Mouse (Mus musculus) layer of hippocampus, adult 9-10 months (tissue): ENCODE results near the gene Thsd4.
"Not testable (repeated sequence)": the region's sequence is repeated elsewhere in the genome, so short reads cannot be mapped to it uniquely, and the experiment has no call there.

Experiments
- DNase-seq: peaks from one replicate; pipeline ENCODE4 v3.0.0; 2022; ENCODE audit warnings: low spot score

Thsd4 gene

GRCm38 (mm10) chr9:60307469-60307868, 214.4 kb downstream of the Thsd4 start:
- no peak for DNase-seq

GRCm38 (mm10) chr9:60306241-60306640, 215.6 kb downstream of the Thsd4 start:
- no peak for DNase-seq

GRCm38 (mm10) chr9:60305204-60305840, 216.5 kb downstream of the Thsd4 start:
- no peak for DNase-seq

- DNase-seq = no peak
Observed at GRCm38 (mm10) chr9:60296276-60296675, 225.6 kb downstream of the Thsd4 start.

GRCm38 (mm10) chr9:60295199-60295598, 226.6 kb downstream of the Thsd4 start:
- no peak for DNase-seq

- DNase-seq = no peak
Observed at GRCm38 (mm10) chr9:60293129-60293528, 228.7 kb downstream of the Thsd4 start.

GRCm38 (mm10) chr9:60290780-60291179, 231.1 kb downstream of the Thsd4 start:
- no peak for DNase-seq

GRCm38 (mm10) chr9:60288789-60289188, 233.1 kb downstream of the Thsd4 start:
- DNase-seq = no peak

- DNase-seq = no peak
Observed at GRCm38 (mm10) chr9:60286390-60286789, 235.5 kb downstream of the Thsd4 start.

- no peak for DNase-seq
Observed at GRCm38 (mm10) chr9:60285047-60285462, 236.8 kb downstream of the Thsd4 start.

- no peak for DNase-seq
Observed at GRCm38 (mm10) chr9:60284318-60284717, 237.5 kb downstream of the Thsd4 start.

- DNase-seq = no peak
Observed at GRCm38 (mm10) chr9:60283546-60283945, 238.3 kb downstream of the Thsd4 start.

GRCm38 (mm10) chr9:60281281-60281680, 240.6 kb downstream of the Thsd4 start:
- no peak for DNase-seq

- no peak for DNase-seq
Observed at GRCm38 (mm10) chr9:60280786-60281185, 241.1 kb downstream of the Thsd4 start.

GRCm38 (mm10) chr9:60279556-60279955, 242.3 kb downstream of the Thsd4 start:
- no peak for DNase-seq

GRCm38 (mm10) chr9:60276351-60276750, 245.5 kb downstream of the Thsd4 start:
- DNase-seq = no peak

GRCm38 (mm10) chr9:60275410-60276159, 246.3 kb downstream of the Thsd4 start:
- DNase-seq = no peak

GRCm38 (mm10) chr9:60274503-60274902, 247.3 kb downstream of the Thsd4 start:
- DNase-seq = no peak

GRCm38 (mm10) chr9:60272345-60272744, 249.5 kb downstream of the Thsd4 start:
- not testable (repeated sequence) for DNase-seq

GRCm38 (mm10) chr9:60271940-60272339, 249.9 kb downstream of the Thsd4 start:
- DNase-seq = no peak

GRCm38 (mm10) chr9:60269807-60270206, 252.0 kb downstream of the Thsd4 start:
- DNase-seq = no peak

- DNase-seq = no peak
Observed at GRCm38 (mm10) chr9:60267273-60267626, 254.6 kb downstream of the Thsd4 start.

GRCm38 (mm10) chr9:60266583-60267272, 255.1 kb downstream of the Thsd4 start:
- no peak for DNase-seq
